Mouse (Mus musculus): ENCODE measurements around the gene Urad. TPM values are rescaled to one million over a fixed set of nuclear protein-coding genes. Genes with fewer than 3 reads are reported as not detected.

Urad gene
- polyA plus RNA-seq, 1 experiment: not detected

GRCm38 (mm10) chr5:147315432-147316075 lies 6.7 kb downstream of the Urad start:
- no peaks in the 10 kb centered on the region for H3K4me1 ChIP-seq (ENCODE audit: control insufficient read depth, insufficient read depth, low read length)
- H3K27ac ChIP-seq (ENCODE audit: insufficient read depth, low read depth, low read length): no peak overlapping the region
- WGBS: 4% methylated on average over 25 of the region's 25 CpGs
- no peak overlapping the region for H3K4me3 ChIP-seq (ENCODE audit: insufficient read depth, low read depth, low read length)
- TF ChIP-seq CTCF (IDR thresholded peaks at IDR 0.05; ENCODE audit: insufficient read depth, low read depth, low read length) (no peak), POLR2A (IDR thresholded peaks at IDR 0.05; ENCODE audit: insufficient read depth, low read depth, low read length) (no peak)

- no peaks in the 10 kb centered on the region for H3K4me1 ChIP-seq (ENCODE audit: control insufficient read depth, insufficient read depth, low read length)
- H3K4me3 ChIP-seq (ENCODE audit: insufficient read depth, low read depth, low read length): no peak overlapping the region
- WGBS: 1% methylated on average over 39 of the region's 39 CpGs
- H3K27ac ChIP-seq (ENCODE audit: insufficient read depth, low read depth, low read length): no peak overlapping the region
- TF ChIP-seq POLR2A (IDR thresholded peaks at IDR 0.05; ENCODE audit: insufficient read depth, low read depth, low read length) (no peak), CTCF (IDR thresholded peaks at IDR 0.05; ENCODE audit: insufficient read depth, low read depth, low read length) (no peak)
Measured at GRCm38 (mm10) chr5:147314646-147315431, 7.4 kb downstream of the Urad start.

- 3% methylated on average over 27 of the region's 27 CpGs for WGBS
- no peaks in the 10 kb centered on the region for H3K4me1 ChIP-seq (ENCODE audit: control insufficient read depth, insufficient read depth, low read length)
- H3K27ac ChIP-seq (ENCODE audit: insufficient read depth, low read depth, low read length): no peak overlapping the region
- no peak overlapping the region for H3K4me3 ChIP-seq (ENCODE audit: insufficient read depth, low read depth, low read length)
- no peak for TF ChIP-seq CTCF (IDR thresholded peaks at IDR 0.05; ENCODE audit: insufficient read depth, low read depth, low read length)
- TF ChIP-seq POLR2A (IDR thresholded peaks at IDR 0.05; ENCODE audit: insufficient read depth, low read depth, low read length): no peak
Measured at GRCm38 (mm10) chr5:147312830-147313685, 9.2 kb downstream of the Urad start.

- TF ChIP-seq POLR2A (IDR thresholded peaks at IDR 0.05; ENCODE audit: insufficient read depth, low read depth, low read length) (no peak), CTCF (IDR thresholded peaks at IDR 0.05; ENCODE audit: insufficient read depth, low read depth, low read length) (no peak)
- WGBS: 0% methylated on average over 2 of the region's 2 CpGs
- Histone ChIP-seq H3K4me3 (ENCODE audit: insufficient read depth, low read depth, low read length) (no peak overlapping the region), H3K4me1 (ENCODE audit: control insufficient read depth, insufficient read depth, low read length) (peaks cover 3% of the 10 kb centered on the region; the same call in 1 of the 2 replicates), H3K27ac (ENCODE audit: insufficient read depth, low read depth, low read length) (no peak overlapping the region)
Measured at GRCm38 (mm10) chr5:147309786-147310185, 12.5 kb downstream of the Urad start.

- H3K27ac ChIP-seq (ENCODE audit: insufficient read depth, low read depth, low read length): no peak overlapping the region
- no peak overlapping the region for H3K4me3 ChIP-seq (ENCODE audit: insufficient read depth, low read depth, low read length)
- WGBS: 5% methylated on average over 9 of the region's 9 CpGs
- TF ChIP-seq POLR2A (IDR thresholded peaks at IDR 0.05; ENCODE audit: insufficient read depth, low read depth, low read length) (no peak), CTCF (IDR thresholded peaks at IDR 0.05; ENCODE audit: insufficient read depth, low read depth, low read length) (no peak)
- H3K4me1 ChIP-seq (ENCODE audit: control insufficient read depth, insufficient read depth, low read length): peaks cover 3% of the 10 kb centered on the region
Measured at GRCm38 (mm10) chr5:147308451-147308850, 13.8 kb downstream of the Urad start.

- TF ChIP-seq POLR2A (IDR thresholded peaks at IDR 0.05; ENCODE audit: insufficient read depth, low read depth, low read length) (no peak), CTCF (IDR thresholded peaks at IDR 0.05; ENCODE audit: insufficient read depth, low read depth, low read length) (no peak)
- 2% methylated on average over 12 of the region's 12 CpGs for WGBS
- Histone ChIP-seq H3K4me3 (ENCODE audit: insufficient read depth, low read depth, low read length) (no peak overlapping the region), H3K27ac (ENCODE audit: insufficient read depth, low read depth, low read length) (no peak overlapping the region), H3K4me1 (ENCODE audit: control insufficient read depth, insufficient read depth, low read length) (peaks cover 3% of the 10 kb centered on the region)
Measured at GRCm38 (mm10) chr5:147307398-147307785, 14.8 kb downstream of the Urad start.

- H3K27ac ChIP-seq (ENCODE audit: insufficient read depth, low read depth, low read length): no peak within 1 kb of the TSS
- H3K4me1 ChIP-seq (ENCODE audit: control insufficient read depth, insufficient read depth, low read length): peaks cover 3% of the 10 kb centered on the region
- no peak for TF ChIP-seq POLR2A (IDR thresholded peaks at IDR 0.05; ENCODE audit: insufficient read depth, low read depth, low read length)
- no peak for TF ChIP-seq CTCF (IDR thresholded peaks at IDR 0.05; ENCODE audit: insufficient read depth, low read depth, low read length)
- WGBS: 1% methylated on average over 63 of the region's 63 CpGs
- no peak within 1 kb of the TSS for H3K4me3 ChIP-seq (ENCODE audit: insufficient read depth, low read depth, low read length)
Measured at GRCm38 (mm10) chr5:147306638-147307397, 15.4 kb downstream of the Urad start, which contains the start of gene Cdx2. TSS of gene Cdx2 (minus strand) at chr5:147307270.
